Mouse (Mus musculus) embryonic facial prominence, embryonic 12.5 days (tissue): Measurements from ENCODE around the gene Smarce1. TPM values are rescaled to one million over a fixed set of nuclear protein-coding genes. Genes with fewer than 3 reads are reported as not detected.
A peak's percentile ranks its signal among the peaks of the same experiment; 100 is the strongest.
"Not testable (repeated sequence)": the region's sequence is repeated elsewhere in the genome, so short reads cannot be mapped to it uniquely, and the experiment has no call there.

Source experiments
- ATAC-seq: fragments of 200-750 bp; cut with Nextera tagmentation; 2 replicates; pipeline ENCODE4 v1.8.0; 2017; ENCODE audit not compliant: insufficient number of reproducible peaks, insufficient read depth, low FRiP score, low TSS enrichment
- H3K27ac ChIP-seq: fragments of 300-500 bp; sonication (generic); 2 replicates; pipeline ENCODE4 v1.5.1; 2016; ENCODE audit warnings: mild to moderate bottlenecking
- H3K27me3 ChIP-seq: fragments of 300-500 bp; sonication (generic); 2 replicates; pipeline ENCODE4 v1.6.1; 2016; ENCODE audit warnings: mild to moderate bottlenecking, moderate library complexity
- H3K36me3 ChIP-seq: fragments of 300-500 bp; sonication (generic); 2 replicates; pipeline ENCODE4 v1.6.1; 2016; ENCODE audit warnings: mild to moderate bottlenecking
- H3K4me1 ChIP-seq: fragments of 300-500 bp; sonication (generic); 2 replicates; pipeline ENCODE4 v1.6.1; 2016
- H3K4me2 ChIP-seq: fragments of 300-500 bp; sonication (generic); replicated peaks from 2 replicates; pipeline ENCODE4 v1.6.1; 2016; ENCODE audit warnings: mild to moderate bottlenecking, moderate library complexity
- H3K4me3 ChIP-seq: fragments of 300-500 bp; sonication (generic); 2 replicates; pipeline ENCODE4 v1.5.1; 2016; ENCODE audit warnings: mild to moderate bottlenecking
- H3K9ac ChIP-seq: fragments of 300-500 bp; sonication (generic); 2 replicates; pipeline ENCODE4 v1.6.1; 2016; ENCODE audit warnings: mild to moderate bottlenecking, moderate library complexity
- H3K9me3 ChIP-seq: fragments of 300-500 bp; sonication (generic); 2 replicates; pipeline ENCODE4 v1.6.1; 2016; ENCODE audit warnings: mild to moderate bottlenecking, moderate library complexity
- WGBS: fragments of 180-500 bp; shearing (Covaris S2); methylation state at CpG from one replicate; pipeline ENCODE4 v1.1.7; 2016; 5-methylcytosine and 5-hydroxymethylcytosine counted together
- polyA plus RNA-seq: library from polyadenylated mRNA; unstranded; fragments of >200 nt; fragmentation: Nextera tagmentation; extraction: Ambion mirVana; gene quantifications from 2 replicates; pipeline ENCODE4 v1.2.1, GENCODE M21; 2016

The Smarce1 gene
- polyA plus RNA-seq, 1 experiment from 2014 or later, result 340 TPM

- H3K27ac ChIP-seq, result no peak overlapping the region
- H3K9ac ChIP-seq, result no peak overlapping the region
- WGBS, result 59% methylated on average over 3 of the region's 3 CpGs
- no peaks in the 10 kb centered on the region for H3K27me3 ChIP-seq
- H3K4me1 ChIP-seq, result peaks cover 5% of the 10 kb centered on the region; the same call in 1 of the 2 replicates
- H3K4me3 ChIP-seq, result no peak overlapping the region
- no peaks in the 10 kb centered on the region for H3K9me3 ChIP-seq
- no peaks in the 10 kb centered on the region for H3K36me3 ChIP-seq
- no peak overlapping the region for H3K4me2 ChIP-seq
- ATAC-seq, result no peak
Measured at GRCm38 (mm10) chr11:99250666-99251065, 19.8 kb upstream of the Smarce1 start.

DNA sequence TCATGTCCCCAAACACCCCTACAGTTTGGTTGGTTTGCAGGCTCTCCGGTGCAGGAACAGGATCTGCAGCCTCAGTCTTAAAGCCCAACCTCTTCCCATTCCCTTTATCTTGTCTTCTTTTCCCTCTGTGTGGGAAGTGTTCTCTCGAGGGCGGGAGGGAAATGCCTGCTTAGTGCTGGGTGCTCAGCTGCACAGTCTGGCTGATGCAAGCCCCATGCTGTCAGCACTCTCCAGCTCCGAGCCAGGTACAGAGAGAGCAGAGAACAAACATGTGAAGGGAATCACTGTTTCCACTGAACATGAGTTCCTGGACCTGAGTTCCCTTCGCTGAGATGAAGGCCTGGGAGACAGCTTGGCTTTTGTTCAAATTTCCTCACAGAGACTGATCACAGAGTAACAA lies 19.4 kb upstream of the Smarce1 start:
- no peaks in the 10 kb centered on the region for H3K27me3 ChIP-seq
- no peak overlapping the region for H3K4me2 ChIP-seq
- H3K9me3 ChIP-seq, result no peaks in the 10 kb centered on the region
- peaks cover 5% of the 10 kb centered on the region; the same call in 1 of the 2 replicates for H3K4me1 ChIP-seq
- H3K4me3 ChIP-seq, result no peak overlapping the region
- no peaks in the 10 kb centered on the region for H3K36me3 ChIP-seq
- 47% methylated on average over 5 of the region's 5 CpGs for WGBS
- ATAC-seq, result no peak
- no peak overlapping the region for H3K9ac ChIP-seq
- H3K27ac ChIP-seq, result no peak overlapping the region

DNA sequence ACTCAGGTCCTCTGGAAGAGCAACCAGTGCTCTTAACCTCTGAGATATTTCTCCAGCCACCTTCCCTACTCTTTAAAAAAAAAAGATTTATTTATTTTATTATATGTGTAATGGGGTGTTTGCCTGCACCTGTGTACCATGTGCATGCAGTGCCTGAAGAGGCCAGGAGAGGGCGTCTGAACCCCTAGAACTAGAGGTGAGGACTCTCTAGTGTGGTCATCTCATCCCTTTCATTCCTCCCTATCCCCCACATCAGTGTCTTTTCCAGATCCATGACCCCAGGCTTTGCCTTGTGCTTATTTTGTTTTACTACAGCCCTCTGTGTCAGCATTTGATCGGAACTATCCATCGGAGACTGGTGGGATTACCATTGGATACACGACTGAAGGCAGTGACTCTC lies 18.3 kb upstream of the Smarce1 start:
- Histone ChIP-seq H3K27ac (no peak overlapping the region), H3K9ac (no peak overlapping the region), H3K36me3 (no peaks in the 10 kb centered on the region), H3K4me2 (no peak overlapping the region), H3K9me3 (no peaks in the 10 kb centered on the region), H3K27me3 (no peaks in the 10 kb centered on the region), H3K4me1 (peaks cover 6% of the 10 kb centered on the region), H3K4me3 (no peak overlapping the region)
- 61% methylated on average over 4 of the region's 4 CpGs for whole genome bisulfite sequencing
- ATAC-seq, result no peak

DNA sequence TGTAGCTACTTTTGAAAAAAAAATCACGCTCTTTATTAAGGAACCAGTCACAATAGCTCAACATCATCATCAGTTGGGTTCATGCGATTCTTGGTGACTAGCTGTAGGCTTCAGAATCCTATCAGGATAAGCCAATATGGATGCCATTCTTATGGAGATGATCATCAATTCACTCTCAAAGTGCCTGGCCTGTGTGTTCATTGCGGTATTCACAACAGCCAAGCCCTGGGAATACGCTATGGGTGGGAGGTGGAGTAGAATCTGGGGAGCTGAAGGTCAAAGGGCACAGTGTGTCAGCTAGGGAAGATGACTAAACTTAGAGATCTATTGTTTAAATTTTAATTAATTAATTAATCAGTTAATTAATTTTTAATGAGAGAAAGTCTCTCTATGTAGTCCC lies 17.1 kb upstream of the Smarce1 start:
- Histone ChIP-seq H3K4me2 (no peak overlapping the region), H3K27me3 (no peaks in the 10 kb centered on the region), H3K9ac (no peak overlapping the region), H3K4me1 (peaks cover 12% of the 10 kb centered on the region), H3K9me3 (no peaks in the 10 kb centered on the region), H3K4me3 (no peak overlapping the region), H3K27ac (no peak overlapping the region), H3K36me3 (no peaks in the 10 kb centered on the region)
- no peak for ATAC-seq
- WGBS, result 93% methylated on average over 4 of the region's 4 CpGs

- not testable (repeated sequence) for H3K4me3 ChIP-seq, H3K36me3 ChIP-seq, H3K9me3 ChIP-seq, H3K27ac ChIP-seq, H3K27me3 ChIP-seq, ATAC-seq, H3K4me1 ChIP-seq, H3K4me2 ChIP-seq, H3K9ac ChIP-seq
- WGBS, result 48% methylated on average over 3 of the region's 3 CpGs
Measured at GRCm38 (mm10) chr11:99244519-99244918, 13.7 kb upstream of the Smarce1 start.

GRCm38 (mm10) chr11:99243820-99244374 lies 13.1 kb upstream of the Smarce1 start, which contains the start of gene Krt222:
Gene Krt222 (minus strand): TSS chr11:99244085.
- 4% methylated on average over 17 of the region's 17 CpGs for WGBS

GRCm38 (mm10) chr11:99243200-99243819 lies 12.5 kb upstream of the Smarce1 start:
- no peak overlapping the region for H3K9ac ChIP-seq
- 70% methylated on average over 3 of the region's 3 CpGs for WGBS
- no peaks in the 10 kb centered on the region for H3K27me3 ChIP-seq
- H3K4me3 ChIP-seq, result peak overlapping the region; percentile 21
- peak overlapping the region; percentile 46 for H3K4me2 ChIP-seq
- H3K9me3 ChIP-seq, result no peaks in the 10 kb centered on the region
- no peaks in the 10 kb centered on the region for H3K36me3 ChIP-seq
- ATAC-seq, result no peak
- H3K27ac ChIP-seq, result no peak overlapping the region
- peaks cover 7% of the 10 kb centered on the region; the same call in 1 of the 2 replicates for H3K4me1 ChIP-seq

More at GRCm38 (mm10) chr11:99243820-99244374, 13.1 kb upstream of the Smarce1 start, which contains the start of gene Krt222:
- Histone ChIP-seq H3K27me3 (no peaks in the 10 kb centered on the region), H3K36me3 (no peaks in the 10 kb centered on the region), H3K27ac (no peak within 1 kb of the TSS), H3K9ac (no peak within 1 kb of the TSS), H3K9me3 (no peaks in the 10 kb centered on the region), H3K4me3 (peak within 1 kb of the TSS; percentile 21), H3K4me2 (peak within 1 kb of the TSS; percentile 46), H3K4me1 (peaks cover 7% of the 10 kb centered on the region; the same call in 1 of the 2 replicates)
- ATAC-seq, result no peak

- no peaks in the 10 kb centered on the region for H3K9me3 ChIP-seq
- H3K27me3 ChIP-seq, result no peaks in the 10 kb centered on the region
- no peak overlapping the region for H3K4me2 ChIP-seq
- ATAC-seq, result no peak
- no peaks in the 10 kb centered on the region for H3K36me3 ChIP-seq
- no peak overlapping the region for H3K27ac ChIP-seq
- peaks cover 7% of the 10 kb centered on the region; the same call in 1 of the 2 replicates for H3K4me1 ChIP-seq
- H3K4me3 ChIP-seq, result no peak overlapping the region
- 71% methylated on average over 5 of the region's 5 CpGs for WGBS
- H3K9ac ChIP-seq, result no peak overlapping the region
Measured at GRCm38 (mm10) chr11:99242056-99242455, 11.2 kb upstream of the Smarce1 start.

DNA sequence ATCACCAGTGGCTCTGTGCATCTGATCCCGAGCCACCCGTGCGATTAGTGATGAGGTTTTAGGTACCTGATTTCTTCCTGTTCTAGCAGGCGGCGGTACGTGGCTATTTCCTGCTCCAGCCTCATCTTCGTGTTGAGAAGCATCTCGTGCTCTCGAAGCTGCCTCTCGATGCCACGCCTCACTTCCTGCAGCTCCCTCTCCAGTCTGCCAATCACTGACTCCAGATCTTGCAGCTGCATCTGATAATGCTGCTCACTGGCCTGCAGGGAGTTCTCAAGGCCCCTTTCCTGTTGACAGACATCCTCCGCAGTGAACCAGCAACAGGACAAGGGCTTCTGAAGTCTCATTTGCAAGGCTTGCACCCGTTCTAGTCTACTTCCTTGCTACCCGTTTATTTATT lies 7.7 kb upstream of the Smarce1 start:
- Histone ChIP-seq H3K4me3 (no peak overlapping the region), H3K4me1 (no peaks in the 10 kb centered on the region), H3K9ac (no peak overlapping the region), H3K4me2 (no peak overlapping the region), H3K27me3 (no peaks in the 10 kb centered on the region), H3K36me3 (no peaks in the 10 kb centered on the region), H3K9me3 (no peaks in the 10 kb centered on the region), H3K27ac (no peak overlapping the region)
- no peak for ATAC-seq
- 54% methylated on average over 14 of the region's 14 CpGs for WGBS

- WGBS, result 21% methylated on average over 15 of the region's 15 CpGs
- 0 out of 2 replicates have a peak, but pooled peaks have one; percentile 2 for ATAC-seq
- Histone ChIP-seq H3K9ac (peak overlapping the region; percentile 98), H3K27ac (peak overlapping the region; percentile 99), H3K27me3 (no peaks in the 10 kb centered on the region), H3K36me3 (peaks cover 14% of the 10 kb centered on the region; the same call in 1 of the 2 replicates), H3K9me3 (no peaks in the 10 kb centered on the region), H3K4me2 (peak overlapping the region; percentile 65), H3K4me1 (peaks cover 31% of the 10 kb centered on the region), H3K4me3 (peak overlapping the region; percentile 67)
Measured at GRCm38 (mm10) chr11:99231049-99231816, 416 bp upstream of the Smarce1 start.

GRCm38 (mm10) chr11:99229641-99230260 lies 1.1 kb downstream of the Smarce1 start:
- WGBS, result under 1% methylated on average over 31 of the region's 31 CpGs
- H3K4me1 ChIP-seq, result peaks cover 33% of the 10 kb centered on the region
- no peaks in the 10 kb centered on the region for H3K27me3 ChIP-seq
- H3K9me3 ChIP-seq, result no peaks in the 10 kb centered on the region
- H3K4me2 ChIP-seq, result peak overlapping the region; percentile 65
- ATAC-seq, result no peak
- peak overlapping the region; percentile 67 for H3K4me3 ChIP-seq
- peak overlapping the region; percentile 98 for H3K9ac ChIP-seq
- peaks cover 27% of the 10 kb centered on the region for H3K36me3 ChIP-seq
- peak overlapping the region; percentile 99 for H3K27ac ChIP-seq
